Mouse (Mus musculus): ENCODE results near the gene Flnb. TPM values are rescaled to one million over a fixed set of nuclear protein-coding genes. Genes with fewer than 3 reads are reported as not detected.

Gene Flnb
- polyA plus RNA-seq, 1 experiment from 2014 or later: 35.0 TPM

GRCm38 (mm10) chr14:7838564-7839089 is 20.9 kb downstream of the Flnb start:
- Histone ChIP-seq H3K9ac (ENCODE audit: low read length) (no peak overlapping the region), H3K27ac (replicated peaks; ENCODE audit: low read depth, low read length) (no peak overlapping the region), H3K4me1 (ENCODE audit: control insufficient read depth, insufficient read depth, low read length) (peaks cover 19% of the 10 kb centered on the region), H3K9me3 (ENCODE audit: control insufficient read depth, low read length) (no peaks in the 10 kb centered on the region), H3K4me3 (ENCODE audit: low read depth, low read length) (no peak overlapping the region), H3K27me3 (ENCODE audit: control insufficient read depth, insufficient read depth, low read length) (no peaks in the 10 kb centered on the region), H3K4me2 (ENCODE audit: low read depth, severe bottlenecking) (no peak overlapping the region), H3K36me3 (ENCODE audit: control insufficient read depth, insufficient read depth, low read length) (no peaks in the 10 kb centered on the region)
- ATAC-seq (ENCODE audit: insufficient number of reproducible peaks, low FRiP score, low TSS enrichment, low read depth) (no peak), DNase-seq (ENCODE audit: low spot score) (no peak)
- 88% methylated on average over 5 of the region's 5 CpGs for WGBS

- Histone ChIP-seq H3K9ac (ENCODE audit: low read length) (no peak overlapping the region), H3K27ac (replicated peaks; ENCODE audit: low read depth, low read length) (no peak overlapping the region)
Measured at GRCm38 (mm10) chr14:7839950-7840514, 22.3 kb downstream of the Flnb start.

GRCm38 (mm10) chr14:7842631-7843332 is 25.0 kb downstream of the Flnb start:
- no peak overlapping the region for H3K4me3 ChIP-seq (ENCODE audit: low read depth, low read length)
- H3K27ac ChIP-seq (replicated peaks; ENCODE audit: low read depth, low read length): no peak overlapping the region
- no peak overlapping the region for H3K9ac ChIP-seq (ENCODE audit: low read length)
- H3K36me3 ChIP-seq (ENCODE audit: control insufficient read depth, insufficient read depth, low read length): no peaks in the 10 kb centered on the region
- WGBS: 63% methylated on average over 15 of the region's 15 CpGs
- H3K4me1 ChIP-seq (ENCODE audit: control insufficient read depth, insufficient read depth, low read length): peaks cover 28% of the 10 kb centered on the region
- no peak overlapping the region for H3K4me2 ChIP-seq (ENCODE audit: low read depth, severe bottlenecking)
- DNase-seq (ENCODE audit: low spot score) (no peak), ATAC-seq (ENCODE audit: insufficient number of reproducible peaks, low FRiP score, low TSS enrichment, low read depth) (no peak)
- no peaks in the 10 kb centered on the region for H3K27me3 ChIP-seq (ENCODE audit: control insufficient read depth, insufficient read depth, low read length)
- no peaks in the 10 kb centered on the region for H3K9me3 ChIP-seq (ENCODE audit: control insufficient read depth, low read length)

More at GRCm38 (mm10) chr14:7839950-7840514, 22.3 kb downstream of the Flnb start:
- WGBS: 52% methylated on average over 8 of the region's 8 CpGs
- peaks cover 20% of the 10 kb centered on the region for H3K4me1 ChIP-seq (ENCODE audit: control insufficient read depth, insufficient read depth, low read length)
- no peaks in the 10 kb centered on the region for H3K27me3 ChIP-seq (ENCODE audit: control insufficient read depth, insufficient read depth, low read length)
- ATAC-seq (ENCODE audit: insufficient number of reproducible peaks, low FRiP score, low TSS enrichment, low read depth) (no peak), DNase-seq (ENCODE audit: low spot score) (no peak)
- no peaks in the 10 kb centered on the region for H3K36me3 ChIP-seq (ENCODE audit: control insufficient read depth, insufficient read depth, low read length)
- H3K4me2 ChIP-seq (ENCODE audit: low read depth, severe bottlenecking): no peak overlapping the region
- H3K4me3 ChIP-seq (ENCODE audit: low read depth, low read length): no peak overlapping the region
- H3K9me3 ChIP-seq (ENCODE audit: control insufficient read depth, low read length): no peaks in the 10 kb centered on the region

GRCm38 (mm10) chr14:7846696-7847095 is 28.9 kb downstream of the Flnb start:
- Histone ChIP-seq H3K9ac (ENCODE audit: low read length) (no peak overlapping the region), H3K36me3 (ENCODE audit: control insufficient read depth, insufficient read depth, low read length) (no peaks in the 10 kb centered on the region), H3K4me1 (ENCODE audit: control insufficient read depth, insufficient read depth, low read length) (peaks cover 34% of the 10 kb centered on the region), H3K27ac (replicated peaks; ENCODE audit: low read depth, low read length) (no peak overlapping the region; the same call in 1 of the 2 replicates), H3K4me2 (ENCODE audit: low read depth, severe bottlenecking) (no peak overlapping the region), H3K9me3 (ENCODE audit: control insufficient read depth, low read length) (no peaks in the 10 kb centered on the region), H3K4me3 (ENCODE audit: low read depth, low read length) (no peak overlapping the region), H3K27me3 (ENCODE audit: control insufficient read depth, insufficient read depth, low read length) (no peaks in the 10 kb centered on the region)
- DNase-seq (ENCODE audit: low spot score) (no peak), ATAC-seq (ENCODE audit: insufficient number of reproducible peaks, low FRiP score, low TSS enrichment, low read depth) (no peak)
- 82% methylated on average over 4 of the region's 4 CpGs for WGBS

GRCm38 (mm10) chr14:7847746-7848232 is 30.0 kb downstream of the Flnb start:
- WGBS: 35% methylated on average over 5 of the region's 5 CpGs

GRCm38 (mm10) chr14:7850913-7851312 is 33.2 kb downstream of the Flnb start:
- no peaks in the 10 kb centered on the region for H3K27me3 ChIP-seq (ENCODE audit: control insufficient read depth, insufficient read depth, low read length)

More at GRCm38 (mm10) chr14:7847746-7848232, 30.0 kb downstream of the Flnb start:
- no peak overlapping the region for H3K4me2 ChIP-seq (ENCODE audit: low read depth, severe bottlenecking)
- H3K4me3 ChIP-seq (ENCODE audit: low read depth, low read length): no peak overlapping the region
- no peaks in the 10 kb centered on the region for H3K9me3 ChIP-seq (ENCODE audit: control insufficient read depth, low read length)
- peaks cover 29% of the 10 kb centered on the region for H3K4me1 ChIP-seq (ENCODE audit: control insufficient read depth, insufficient read depth, low read length)
- no peak overlapping the region for H3K27ac ChIP-seq (replicated peaks; ENCODE audit: low read depth, low read length)
- no peaks in the 10 kb centered on the region for H3K36me3 ChIP-seq (ENCODE audit: control insufficient read depth, insufficient read depth, low read length)
- ATAC-seq (ENCODE audit: insufficient number of reproducible peaks, low FRiP score, low TSS enrichment, low read depth) (no peak), DNase-seq (ENCODE audit: low spot score) (no peak)
- H3K27me3 ChIP-seq (ENCODE audit: control insufficient read depth, insufficient read depth, low read length): no peaks in the 10 kb centered on the region
- no peak overlapping the region for H3K9ac ChIP-seq (ENCODE audit: low read length)

GRCm38 (mm10) chr14:7851543-7852065 is 33.8 kb downstream of the Flnb start:
- 20% methylated on average over 5 of the region's 5 CpGs for WGBS
- DNase-seq (ENCODE audit: low spot score) (no peak), ATAC-seq (ENCODE audit: insufficient number of reproducible peaks, low FRiP score, low TSS enrichment, low read depth) (no peak)
- Histone ChIP-seq H3K4me2 (ENCODE audit: low read depth, severe bottlenecking) (no peak overlapping the region), H3K9ac (ENCODE audit: low read length) (no peak overlapping the region), H3K36me3 (ENCODE audit: control insufficient read depth, insufficient read depth, low read length) (no peaks in the 10 kb centered on the region), H3K4me3 (ENCODE audit: low read depth, low read length) (no peak overlapping the region), H3K27ac (replicated peaks; ENCODE audit: low read depth, low read length) (no peak overlapping the region), H3K4me1 (ENCODE audit: control insufficient read depth, insufficient read depth, low read length) (peaks cover 43% of the 10 kb centered on the region), H3K9me3 (ENCODE audit: control insufficient read depth, low read length) (no peaks in the 10 kb centered on the region), H3K27me3 (ENCODE audit: control insufficient read depth, insufficient read depth, low read length) (no peaks in the 10 kb centered on the region)

More at GRCm38 (mm10) chr14:7850913-7851312, 33.2 kb downstream of the Flnb start:
- 51% methylated on average over 3 of the region's 3 CpGs for WGBS
- Histone ChIP-seq H3K4me3 (ENCODE audit: low read depth, low read length) (no peak overlapping the region), H3K9ac (ENCODE audit: low read length) (no peak overlapping the region), H3K36me3 (ENCODE audit: control insufficient read depth, insufficient read depth, low read length) (no peaks in the 10 kb centered on the region), H3K27ac (replicated peaks; ENCODE audit: low read depth, low read length) (no peak overlapping the region), H3K4me2 (ENCODE audit: low read depth, severe bottlenecking) (no peak overlapping the region), H3K4me1 (ENCODE audit: control insufficient read depth, insufficient read depth, low read length) (peaks cover 36% of the 10 kb centered on the region), H3K9me3 (ENCODE audit: control insufficient read depth, low read length) (no peaks in the 10 kb centered on the region)
- ATAC-seq (ENCODE audit: insufficient number of reproducible peaks, low FRiP score, low TSS enrichment, low read depth): no peak
- no peak for DNase-seq (ENCODE audit: low spot score)

- ATAC-seq (ENCODE audit: insufficient number of reproducible peaks, low FRiP score, low TSS enrichment, low read depth): no peak
- Histone ChIP-seq H3K27me3 (ENCODE audit: control insufficient read depth, insufficient read depth, low read length) (no peaks in the 10 kb centered on the region), H3K4me3 (ENCODE audit: low read depth, low read length) (no peak overlapping the region), H3K4me1 (ENCODE audit: control insufficient read depth, insufficient read depth, low read length) (peaks cover 34% of the 10 kb centered on the region), H3K9me3 (ENCODE audit: control insufficient read depth, low read length) (no peaks in the 10 kb centered on the region), H3K4me2 (ENCODE audit: low read depth, severe bottlenecking) (no peak overlapping the region), H3K9ac (ENCODE audit: low read length) (no peak overlapping the region), H3K36me3 (ENCODE audit: control insufficient read depth, insufficient read depth, low read length) (no peaks in the 10 kb centered on the region), H3K27ac (replicated peaks; ENCODE audit: low read depth, low read length) (no peak overlapping the region)
- DNase-seq (ENCODE audit: low spot score): no peak
- WGBS: 59% methylated on average over 11 of the region's 11 CpGs
Measured at GRCm38 (mm10) chr14:7853691-7854090, 35.9 kb downstream of the Flnb start.

All from limb, embryonic 11.5 days (tissue).